Mouse (Mus musculus): ENCODE measurements around the gene Zranb1.

Gene Zranb1

DNA sequence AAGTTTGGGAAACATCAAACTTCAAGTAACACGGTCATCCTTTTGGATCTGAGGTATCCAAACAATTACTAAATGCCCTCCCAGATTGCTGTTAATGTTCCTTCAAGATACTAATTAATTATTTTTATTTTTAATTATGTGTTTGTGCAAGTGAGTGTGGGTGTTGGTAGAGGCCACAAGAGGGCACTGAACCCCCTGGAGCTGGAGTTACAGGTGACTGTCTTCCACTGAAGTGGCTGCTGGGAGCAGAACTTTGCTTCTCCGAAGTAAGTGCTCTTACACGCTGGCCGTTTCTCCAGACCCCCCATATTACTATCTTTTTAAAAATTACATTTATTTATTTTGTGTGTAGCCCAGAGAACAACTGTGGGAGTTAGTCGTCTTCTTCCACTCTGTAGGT is 887 bp upstream of the Zranb1 start:
- no peak for DNase-seq (ENCODE audit: low spot score)

DNA sequence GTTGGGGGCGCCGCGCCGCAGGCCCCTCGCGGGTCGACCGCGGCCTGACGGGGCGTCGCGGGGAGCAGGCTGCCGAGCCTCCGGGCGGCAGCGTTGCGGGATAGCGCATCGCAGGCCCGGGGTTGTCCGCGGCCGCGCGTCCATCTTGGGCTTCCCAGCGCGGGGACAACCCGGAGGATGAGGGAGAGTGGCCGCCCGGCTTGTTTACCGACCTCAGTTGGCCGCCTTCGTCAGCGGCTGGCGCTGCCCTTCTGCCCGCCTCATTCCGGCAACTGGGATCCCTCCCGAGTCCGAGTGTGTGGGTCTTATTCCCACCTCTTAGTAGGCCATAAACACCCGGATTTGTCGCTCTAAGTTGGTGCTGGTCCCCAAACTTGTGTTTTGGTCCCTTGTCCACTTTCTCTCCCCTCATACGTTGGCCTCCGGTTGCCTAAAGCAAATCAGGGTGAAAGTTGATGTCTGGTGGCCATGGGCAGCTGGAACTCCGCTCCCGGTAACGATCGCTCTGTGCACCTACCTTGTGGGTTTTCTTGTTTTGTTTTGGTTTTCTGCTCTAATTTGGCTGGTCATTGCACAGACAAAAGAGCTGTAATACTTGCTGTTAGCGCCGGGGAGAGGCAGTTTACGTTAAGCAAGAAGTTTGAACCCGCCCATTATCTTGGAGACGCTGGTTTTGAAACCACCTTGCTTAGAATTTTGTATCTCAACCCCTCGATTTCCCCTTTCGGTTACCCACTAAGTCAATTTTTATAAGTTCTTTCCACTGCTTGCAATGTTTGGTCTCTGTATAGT is 814 bp downstream of the Zranb1 start:
- peak; percentile 31 for DNase-seq (ENCODE audit: low spot score)

DNA sequence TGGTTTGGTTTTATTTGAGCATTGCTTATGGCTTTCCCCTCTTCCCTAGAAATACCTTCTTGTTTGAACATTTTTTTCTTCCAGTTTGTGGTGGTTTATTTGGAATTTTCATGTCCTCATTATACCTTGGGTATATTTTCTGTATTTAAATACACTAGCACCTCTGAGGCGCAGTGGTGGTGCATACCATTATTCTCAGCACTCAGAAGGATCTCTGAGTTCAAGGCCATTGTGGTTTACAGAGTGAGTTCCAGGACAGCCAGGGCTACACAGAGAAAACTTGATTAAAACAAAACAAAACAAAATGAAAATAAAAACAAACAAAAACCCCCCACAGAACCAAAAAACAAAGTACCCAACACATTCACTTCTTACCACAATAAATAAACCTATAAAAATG is 2.4 kb downstream of the Zranb1 start:
- DNase-seq (ENCODE audit: low spot score), result no peak

DNA sequence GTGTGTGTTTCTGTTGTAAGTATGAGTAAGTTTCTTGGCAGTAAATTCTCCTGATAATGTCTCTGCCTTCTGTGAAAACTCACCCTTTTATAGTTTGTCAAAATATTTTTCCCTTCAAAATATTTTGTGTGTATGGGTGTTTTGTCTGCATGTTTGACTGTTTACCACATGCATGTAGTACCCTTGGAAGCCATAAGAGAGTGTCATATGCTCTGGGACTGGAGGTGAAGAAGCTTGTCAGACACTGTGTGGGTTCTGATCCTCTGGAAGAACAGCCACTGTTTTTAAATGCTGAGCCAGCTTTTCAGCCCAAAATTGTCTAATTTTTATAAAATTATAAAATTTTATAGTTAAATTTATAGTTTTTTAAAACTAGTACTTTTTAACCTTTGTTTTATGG is 3.8 kb downstream of the Zranb1 start:
- DNase-seq (ENCODE audit: low spot score), result no peak

DNA sequence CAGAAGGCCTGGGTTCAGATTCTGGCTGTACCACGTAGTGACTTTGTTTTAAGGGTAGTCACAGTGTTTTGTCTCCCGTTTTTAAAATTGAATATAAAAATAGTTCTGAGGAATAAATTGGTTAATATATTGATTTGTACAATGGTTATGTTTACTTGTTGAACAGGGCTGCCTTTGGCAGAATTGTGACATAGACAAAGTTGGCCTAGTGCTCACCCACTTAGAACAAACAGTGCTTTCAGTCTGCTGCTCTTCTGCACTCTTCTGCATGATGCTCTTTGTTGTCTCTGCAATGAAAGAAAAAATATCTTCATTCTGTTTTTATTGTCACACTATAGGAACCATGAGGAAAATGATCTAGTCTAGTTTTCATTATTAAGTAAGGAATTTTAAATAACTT is 8.2 kb downstream of the Zranb1 start:
- DNase-seq (ENCODE audit: low spot score), result no peak

DNA sequence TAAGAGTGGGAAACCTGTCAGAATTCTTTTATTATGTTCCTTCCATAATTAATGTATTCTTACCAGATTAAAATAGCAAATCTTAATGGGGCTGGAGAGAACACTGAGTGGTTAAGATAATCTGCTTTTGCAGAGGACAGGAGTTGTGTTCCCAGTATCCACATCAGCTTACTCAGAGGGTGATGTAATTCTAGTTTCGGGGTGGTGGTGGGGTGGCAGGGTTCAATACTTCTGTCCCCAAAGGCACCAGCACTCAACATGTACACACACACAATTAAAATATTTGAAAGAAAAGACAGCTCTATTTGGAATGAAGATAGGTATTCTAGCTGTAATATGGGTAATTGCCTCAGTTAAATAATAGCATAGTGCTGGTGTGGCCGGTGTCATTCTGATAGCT is 9.6 kb downstream of the Zranb1 start:
- no peak for DNase-seq (ENCODE audit: low spot score)

DNA sequence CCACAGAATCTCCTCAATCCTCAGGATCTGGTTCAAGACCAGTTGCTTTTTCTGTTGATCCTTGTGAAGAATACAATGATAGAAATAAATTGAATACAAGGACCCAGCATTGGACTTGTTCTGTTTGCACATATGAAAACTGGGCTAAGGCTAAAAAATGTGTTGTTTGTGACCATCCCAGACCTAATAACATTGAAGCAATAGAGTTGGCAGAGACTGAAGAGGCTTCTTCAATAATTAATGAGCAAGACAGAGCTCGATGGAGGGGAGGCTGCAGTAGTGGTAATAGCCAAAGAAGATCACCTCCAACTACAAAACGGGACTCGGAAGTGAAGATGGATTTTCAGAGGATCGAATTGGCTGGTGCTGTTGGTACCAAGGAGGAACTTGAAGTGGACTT is 19.0 kb downstream of the Zranb1 start:
- DNase-seq (ENCODE audit: low spot score), result no peak

DNA sequence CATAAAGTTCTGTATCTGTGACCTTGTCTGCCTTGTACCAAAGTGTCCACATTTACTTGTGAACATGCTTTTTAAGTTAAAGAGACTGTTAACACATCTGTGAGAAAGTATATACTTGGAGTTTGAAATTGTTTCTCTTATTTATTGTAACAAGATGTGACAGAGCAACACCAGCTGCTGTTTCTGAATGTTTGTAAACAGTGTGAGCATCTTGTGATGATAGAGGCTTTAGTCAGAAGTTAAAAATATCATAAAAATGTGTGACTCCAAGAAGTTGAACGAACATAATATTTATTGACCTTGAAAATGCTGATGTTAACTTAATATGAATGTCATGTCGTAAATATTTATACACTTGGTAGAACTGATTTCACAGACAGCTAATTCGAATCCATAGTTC is 19.7 kb downstream of the Zranb1 start:
- no peak for DNase-seq (ENCODE audit: low spot score)

DNA sequence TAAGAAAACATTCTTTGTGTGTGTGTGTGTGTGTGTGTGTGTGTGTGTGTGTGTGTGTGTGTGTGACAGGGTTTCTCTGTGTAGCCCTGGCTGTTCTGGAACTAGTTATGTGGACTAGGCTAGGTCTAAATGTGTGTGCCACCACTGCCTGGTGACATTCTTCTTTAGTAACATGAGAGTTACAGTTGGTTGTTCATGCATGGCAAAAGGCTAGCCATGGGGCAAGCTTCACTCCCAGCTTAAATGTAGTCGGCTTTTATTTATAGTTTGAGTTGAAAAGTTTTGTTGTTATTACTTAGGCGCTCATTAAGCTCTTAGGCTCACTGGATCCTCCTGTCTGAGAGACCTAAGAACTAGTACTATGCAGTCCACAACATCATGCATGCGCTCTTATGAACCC is 33.5 kb downstream of the Zranb1 start:
- DNase-seq (ENCODE audit: low spot score), result no peak

DNA sequence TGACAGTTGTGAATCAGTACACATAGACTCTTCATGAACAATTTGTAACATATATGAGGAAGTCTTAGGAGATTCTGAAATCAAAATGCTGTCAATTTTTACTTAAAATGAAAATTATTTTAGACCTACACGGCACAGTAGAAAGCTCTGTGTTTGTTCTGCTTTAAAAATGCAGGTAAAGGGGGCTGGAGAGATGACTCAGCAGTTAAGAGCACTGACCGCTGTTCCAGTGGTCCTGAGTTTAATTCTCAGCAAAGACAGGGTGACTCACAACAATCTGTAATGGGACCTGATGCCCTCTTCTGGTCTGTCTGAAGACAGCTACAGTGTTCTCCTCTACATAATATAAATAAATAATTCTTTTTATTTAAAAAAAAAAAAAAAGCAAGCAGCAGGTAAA is 34.8 kb downstream of the Zranb1 start:
- DNase-seq (ENCODE audit: low spot score), result no peak

DNA sequence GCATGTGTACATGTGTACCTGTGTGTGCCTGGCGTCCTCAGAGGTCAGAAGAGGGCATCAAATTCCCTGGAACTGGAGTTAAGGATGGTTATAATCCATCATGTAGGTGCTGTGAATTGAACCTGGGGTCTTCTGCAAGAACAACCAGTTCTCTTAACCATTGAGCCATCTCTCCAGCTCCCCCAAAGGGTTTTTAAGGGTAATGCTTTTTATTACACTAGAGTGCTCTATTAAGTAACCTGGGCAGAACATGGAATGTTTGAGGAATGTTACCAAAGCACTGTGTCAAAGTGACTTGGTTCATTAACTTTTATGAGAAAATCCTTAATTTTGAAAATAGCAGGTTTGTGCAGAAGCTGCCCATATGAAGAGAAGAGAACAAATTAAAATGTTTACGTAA is 41.1 kb downstream of the Zranb1 start:
- no peak for DNase-seq (ENCODE audit: low spot score)

DNA sequence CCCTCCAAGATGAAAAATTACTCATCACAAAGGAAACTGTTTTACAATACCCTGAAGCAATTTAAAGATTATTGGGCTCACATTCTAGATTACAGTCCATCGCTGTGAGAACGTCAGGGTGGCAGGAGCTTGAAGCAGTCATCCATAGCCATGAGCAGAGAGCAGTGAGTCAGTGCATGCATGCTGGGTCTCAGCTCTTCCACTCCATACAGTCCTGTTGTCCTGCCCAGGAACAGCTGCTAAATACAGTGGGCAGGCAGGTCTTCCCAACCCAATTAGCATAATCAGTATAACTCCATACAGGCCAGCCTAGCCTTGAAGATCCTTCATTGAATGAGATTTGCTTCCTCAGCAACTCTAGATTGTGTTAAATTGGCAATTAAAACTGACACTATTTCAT is 45.1 kb downstream of the Zranb1 start:
- DNase-seq (ENCODE audit: low spot score), result no peak

DNA sequence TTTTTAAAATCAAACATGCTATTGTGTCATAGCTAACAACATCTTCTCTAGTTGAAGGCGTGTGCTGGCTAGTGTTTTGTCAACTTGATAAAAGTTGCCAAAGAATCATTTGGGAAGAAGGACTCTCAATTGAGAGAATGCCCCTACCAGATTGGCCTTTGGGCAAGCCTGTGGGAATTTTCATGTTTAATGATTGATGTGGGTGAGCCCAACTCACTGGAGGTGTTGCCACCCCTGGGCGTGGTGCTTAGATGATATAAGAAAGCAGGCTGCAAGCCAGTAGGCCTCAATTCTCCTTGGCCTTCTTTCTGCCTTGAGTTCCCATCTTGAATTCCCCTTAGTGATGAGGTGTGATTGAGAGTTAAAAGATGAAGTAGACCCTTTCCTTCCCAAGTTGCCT is 47.0 kb downstream of the Zranb1 start:
- DNase-seq (ENCODE audit: low spot score), result no peak

DNA sequence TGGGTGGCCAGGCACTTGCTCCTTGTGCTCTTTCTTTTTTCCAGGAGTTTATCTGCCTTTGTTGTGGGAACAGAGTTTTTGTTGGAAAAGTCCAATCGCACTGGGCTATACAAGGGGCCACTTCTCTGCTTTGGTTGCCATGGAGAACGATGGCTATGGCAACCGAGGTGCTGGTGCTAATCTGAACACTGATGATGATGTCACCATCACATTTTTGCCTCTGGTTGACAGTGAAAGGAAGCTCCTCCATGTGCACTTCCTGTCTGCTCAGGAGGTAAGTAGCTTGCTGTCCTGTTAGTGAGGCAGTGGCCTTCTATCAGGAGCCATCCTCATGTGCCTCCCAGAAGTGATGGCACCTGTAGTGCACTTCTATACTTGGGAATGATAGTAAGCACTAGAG is 51.7 kb downstream of the Zranb1 start:
- DNase-seq (ENCODE audit: low spot score), result no peak

DNA sequence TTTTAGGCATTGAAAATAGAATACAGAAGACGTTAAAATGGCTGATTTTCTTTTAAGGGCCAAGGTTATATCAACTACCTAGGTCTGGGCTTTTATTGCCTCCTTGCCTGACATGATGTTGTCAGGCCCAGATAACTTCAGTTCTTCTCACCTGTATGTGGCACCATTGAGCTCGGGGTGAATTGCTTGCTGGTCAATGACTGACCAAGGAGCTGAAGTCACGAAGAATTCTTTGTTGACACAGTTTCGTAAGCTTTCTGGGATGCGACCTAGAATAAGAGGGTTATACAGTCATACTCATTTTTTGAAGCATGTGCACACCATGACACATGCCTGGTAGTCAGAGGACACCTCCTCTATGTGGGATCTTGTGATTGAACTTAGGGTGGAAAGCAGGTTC is 58.9 kb downstream of the Zranb1 start:
- no peak for DNase-seq (ENCODE audit: low spot score)

DNA sequence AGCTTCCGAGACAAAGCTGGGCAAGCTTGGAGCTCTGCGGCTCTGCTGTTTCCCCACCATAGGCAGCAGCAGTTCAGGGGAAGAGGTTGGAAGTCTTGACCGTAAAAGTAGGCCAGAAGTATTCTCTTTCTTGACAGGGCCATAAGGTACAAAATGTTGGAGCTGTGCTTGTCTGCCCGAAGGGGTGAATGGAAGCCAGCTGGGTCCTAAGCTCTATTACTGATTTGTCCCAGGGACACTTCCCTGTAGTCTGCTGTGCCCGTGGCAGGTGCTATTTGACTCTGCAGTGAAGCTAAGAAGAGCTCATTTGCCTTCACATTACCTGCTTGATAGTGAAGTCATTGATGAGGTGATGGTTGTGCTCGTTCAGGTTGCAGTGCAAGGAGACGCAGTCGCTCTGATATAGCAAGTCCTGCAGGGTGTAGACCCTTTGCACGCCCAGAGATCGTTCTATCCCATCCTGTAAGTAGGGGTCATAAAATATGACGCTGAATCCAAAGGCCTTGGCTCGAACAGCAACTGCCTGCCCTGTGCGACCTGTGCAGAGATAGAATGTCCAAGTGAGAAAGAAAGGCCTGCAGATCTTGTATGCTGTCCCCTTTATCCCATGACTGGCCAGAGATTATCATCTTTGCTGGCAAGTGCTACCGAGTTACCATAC is 60.4 kb downstream of the Zranb1 start:
- DNase-seq (ENCODE audit: low spot score), result no peak

DNA sequence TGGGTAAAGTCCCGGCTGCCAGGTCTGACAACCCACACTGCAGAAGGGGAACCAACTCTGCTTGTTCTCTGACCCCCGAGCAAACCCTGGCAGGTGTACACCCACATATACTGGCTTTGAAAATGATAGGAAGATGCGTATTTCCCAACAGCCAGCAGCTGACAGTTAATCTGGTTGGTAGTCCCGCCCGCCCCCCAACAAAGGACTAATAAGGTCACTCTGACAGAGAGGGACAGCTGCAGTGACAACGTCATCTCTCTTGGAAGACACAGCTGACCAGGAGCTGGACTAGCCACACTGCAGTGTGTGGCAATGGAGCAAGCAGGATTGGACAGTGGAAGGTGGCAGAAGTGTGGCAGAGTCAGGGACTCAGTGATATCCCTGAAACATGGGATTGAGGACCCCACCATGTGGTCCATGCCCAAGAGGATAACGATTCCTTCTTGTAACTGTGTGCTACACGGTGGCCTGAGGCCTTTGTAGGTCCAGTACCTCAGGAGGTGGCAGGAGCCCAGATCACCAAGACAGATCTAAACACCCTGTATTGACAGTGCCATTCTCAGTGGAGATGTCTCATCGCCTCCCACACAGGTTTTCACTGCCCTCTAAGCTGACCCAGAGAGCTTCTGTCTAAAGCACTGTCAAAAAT is 62.1 kb downstream of the Zranb1 start:
- no peak for DNase-seq (ENCODE audit: low spot score)

DNA sequence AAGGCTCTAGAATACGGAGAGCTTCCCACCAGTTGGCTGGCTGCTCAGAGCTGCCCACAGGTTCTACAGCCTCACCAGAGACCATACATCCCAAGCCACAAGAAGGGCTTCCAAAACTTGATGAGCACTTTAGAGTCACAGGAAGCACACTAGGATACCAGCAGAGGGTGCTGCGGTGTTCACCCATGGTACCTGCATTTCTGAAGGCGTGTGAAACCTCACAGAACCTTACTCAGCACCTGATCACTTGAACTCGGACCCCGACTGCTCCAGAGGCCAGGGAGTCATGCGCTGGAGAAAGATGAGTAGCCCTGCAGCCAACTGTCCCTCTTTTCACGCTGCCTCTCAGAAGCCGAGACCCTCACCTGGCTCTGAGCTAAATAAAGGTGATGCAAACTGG is 63.2 kb downstream of the Zranb1 start:
- DNase-seq (ENCODE audit: low spot score), result no peak

DNA sequence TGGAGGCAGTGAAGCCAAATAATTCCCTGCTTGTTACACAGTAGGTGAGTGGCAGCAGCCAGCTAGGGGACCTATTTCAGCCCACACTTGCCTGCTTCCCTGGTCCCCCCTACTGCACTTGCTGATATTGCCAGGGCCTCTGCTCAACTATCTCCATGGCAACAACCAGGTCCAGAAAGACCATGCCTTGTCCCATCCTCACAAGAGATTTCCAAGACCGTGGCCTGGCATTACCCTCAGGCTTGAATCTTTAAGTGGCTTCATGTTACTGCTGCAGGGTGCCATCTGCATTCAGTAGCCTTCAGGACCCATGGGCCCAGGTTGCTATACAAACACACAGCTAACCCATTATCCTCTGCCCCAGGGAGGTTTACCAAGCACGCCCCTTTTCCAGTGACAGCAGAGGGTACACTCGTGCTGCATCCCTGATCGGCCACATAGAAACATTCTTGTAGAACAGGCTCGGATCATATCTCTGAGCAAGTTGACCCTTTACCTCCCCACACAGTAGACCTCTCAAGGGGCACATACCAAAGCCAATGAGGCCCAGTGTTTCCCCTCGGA is 63.8 kb downstream of the Zranb1 start:
- DNase-seq (ENCODE audit: low spot score), result no peak

DNA sequence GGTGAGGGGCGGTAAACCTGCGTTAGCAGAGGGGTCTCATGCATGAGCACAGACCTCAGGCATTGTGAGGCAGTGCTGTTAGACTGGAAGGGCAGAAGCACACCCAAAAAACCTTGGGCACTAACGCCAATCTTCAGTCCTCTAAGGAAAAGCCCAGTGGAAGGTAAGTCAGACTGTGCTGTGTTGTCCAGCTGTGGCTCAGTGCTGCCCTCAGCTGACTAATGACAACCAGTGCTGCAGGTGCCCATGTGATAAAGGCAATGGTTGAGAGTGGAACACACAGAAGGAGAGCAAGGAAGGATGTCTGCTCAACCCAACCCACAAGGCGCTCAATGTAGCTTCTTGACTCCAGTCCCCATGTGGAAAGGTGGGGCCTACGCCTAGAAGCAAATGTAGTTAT is 65.4 kb downstream of the Zranb1 start:
- DNase-seq (ENCODE audit: low spot score), result no peak

DNA sequence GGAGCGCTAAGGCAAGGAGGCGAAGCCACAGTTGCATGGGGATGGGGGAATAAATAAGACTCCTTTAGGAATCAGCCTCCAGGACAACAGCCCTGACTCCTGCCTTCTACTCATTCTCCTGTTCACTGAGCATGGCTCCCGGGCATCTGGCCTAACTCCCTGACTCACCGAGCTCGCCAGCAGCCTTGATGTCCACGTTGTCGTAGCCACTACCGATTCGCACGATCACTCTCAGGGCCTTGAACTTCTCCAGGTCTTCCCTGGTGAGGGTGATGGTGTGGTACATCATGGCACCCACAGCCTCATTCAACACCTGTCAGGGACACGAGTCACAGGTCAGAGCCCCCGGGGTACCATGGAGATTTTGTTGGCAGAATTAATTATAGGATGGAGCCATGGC is 67.7 kb downstream of the Zranb1 start:
- no peak for DNase-seq (ENCODE audit: low spot score)

DNA sequence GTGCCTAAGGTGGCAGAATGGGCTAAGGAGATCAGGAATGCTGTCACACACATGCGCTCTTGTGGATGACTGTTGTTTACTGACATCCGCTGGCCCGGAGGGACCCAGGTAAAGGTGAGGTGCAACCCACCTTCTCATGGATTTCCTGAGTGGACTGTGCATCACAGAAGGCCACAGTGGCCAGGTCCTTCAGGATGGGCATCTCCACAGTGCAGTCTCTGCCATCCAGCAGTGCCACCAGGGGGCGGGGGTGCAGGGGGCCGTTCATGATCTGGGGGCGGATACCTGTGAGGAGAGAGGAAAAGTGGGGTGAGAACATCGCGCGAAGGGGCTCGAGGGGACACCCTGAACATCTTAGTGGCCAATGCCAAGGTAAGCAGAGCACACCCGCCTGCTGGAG is 68.1 kb downstream of the Zranb1 start:
- no peak for DNase-seq (ENCODE audit: low spot score)

DNA sequence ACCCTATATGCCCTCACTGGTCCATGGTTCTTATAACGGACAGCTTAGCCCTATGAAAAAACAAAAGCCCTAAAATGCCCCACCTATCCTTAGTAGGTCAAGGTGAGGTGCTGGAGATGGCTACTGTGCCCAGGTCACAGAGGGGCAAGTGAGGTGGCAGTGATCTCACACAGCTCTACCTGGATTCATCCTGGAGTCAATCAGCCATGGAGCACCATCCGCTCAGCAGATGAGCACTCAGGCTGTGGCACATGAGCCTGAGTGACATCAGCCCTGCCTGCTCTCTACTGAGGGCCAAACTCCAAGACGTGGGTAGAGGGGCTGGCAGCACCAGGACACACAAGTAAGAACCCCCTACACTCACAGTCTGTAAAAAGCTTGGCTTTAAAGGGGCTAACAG is 70.4 kb downstream of the Zranb1 start:
- no peak for DNase-seq (ENCODE audit: low spot score)
